Mouse (Mus musculus) urinary bladder, adult 2 months (tissue): Measurements from ENCODE around the gene Bend3. TPM values are rescaled to one million over a fixed set of nuclear protein-coding genes. Genes with fewer than 3 reads are reported as not detected.

Source experiments
- DNase-seq: peaks from one replicate; pipeline ENCODE4 v3.0.0; 2022; ENCODE audit warnings: low spot score
- polyA plus RNA-seq: library from polyadenylated mRNA; depleted of rRNA; stranded (reverse); fragments of >200 nt; gene quantifications from 2 replicates; pipeline ENCODE4 v1.2.3, GENCODE M21; 2012; rRNA removed

Bend3 gene
- 2.9 and 3.5 TPM in 2 replicates for polyA plus RNA-seq

- DNase-seq: peak; percentile 63
Observed at GRCm38 (mm10) chr10:43478751-43479435, at the start of gene Bend3. Gene Bend3, plus strand, starts transcription at chr10:43478831.

GRCm38 (mm10) chr10:43430606-43431005 lies 48.0 kb upstream of the Bend3 start:
- no peak for DNase-seq

GRCm38 (mm10) chr10:43434326-43434725 lies 44.3 kb upstream of the Bend3 start:
- DNase-seq: no peak

- no peak for DNase-seq
Observed at GRCm38 (mm10) chr10:43435757-43436156, 42.9 kb upstream of the Bend3 start.

GRCm38 (mm10) chr10:43439492-43439941 lies 39.1 kb upstream of the Bend3 start:
- DNase-seq: no peak

- no peak for DNase-seq
Observed at GRCm38 (mm10) chr10:43440050-43440449, 38.6 kb upstream of the Bend3 start.

GRCm38 (mm10) chr10:43440981-43441740 lies 37.5 kb upstream of the Bend3 start:
- DNase-seq: no peak

- DNase-seq: no peak
Observed at GRCm38 (mm10) chr10:43448656-43449055, 30.0 kb upstream of the Bend3 start.

- DNase-seq: peak; percentile 27
Observed at GRCm38 (mm10) chr10:43451848-43452662, 26.6 kb upstream of the Bend3 start.

GRCm38 (mm10) chr10:43452663-43452996 lies 26.0 kb upstream of the Bend3 start:
- no peak for DNase-seq

- no peak for DNase-seq
Observed at GRCm38 (mm10) chr10:43454219-43454618, 24.4 kb upstream of the Bend3 start.

- no peak for DNase-seq
Observed at GRCm38 (mm10) chr10:43454671-43455070, 24.0 kb upstream of the Bend3 start.

GRCm38 (mm10) chr10:43462821-43463220 lies 15.8 kb upstream of the Bend3 start:
- no peak for DNase-seq

- no peak for DNase-seq
Observed at GRCm38 (mm10) chr10:43463227-43463626, 15.4 kb upstream of the Bend3 start.

GRCm38 (mm10) chr10:43466223-43466622 lies 12.4 kb upstream of the Bend3 start:
- DNase-seq: no peak

- DNase-seq: no peak
Observed at GRCm38 (mm10) chr10:43467659-43468058, 11.0 kb upstream of the Bend3 start.

GRCm38 (mm10) chr10:43468293-43468692 lies 10.3 kb upstream of the Bend3 start:
- DNase-seq: no peak

GRCm38 (mm10) chr10:43475376-43475775 lies 3.3 kb upstream of the Bend3 start:
- no peak for DNase-seq

GRCm38 (mm10) chr10:43477459-43477858 lies 1.2 kb upstream of the Bend3 start:
- DNase-seq: no peak

- DNase-seq: peak; percentile 38
Observed at GRCm38 (mm10) chr10:43477865-43478681, 558 bp upstream of the Bend3 start.

- peak; percentile 93 for DNase-seq
Observed at GRCm38 (mm10) chr10:43479436-43480157, 966 bp downstream of the Bend3 start.
